Mouse (Mus musculus) intestine, postnatal 0 days (tissue): ENCODE measurements around the gene Vmn1r115. TPM values are rescaled to one million over a fixed set of nuclear protein-coding genes. Genes with fewer than 3 reads are reported as not detected.
"Not testable (repeated sequence)": the region's sequence is repeated elsewhere in the genome, so short reads cannot be mapped to it uniquely, and the experiment has no call there.

Experiments used
- ATAC-seq: fragments of 200-750 bp; cut with Nextera tagmentation; 2 replicates; pipeline ENCODE4 v1.8.0; 2017; ENCODE audit warnings: mild to moderate bottlenecking, moderate TSS enrichment, moderate library complexity
- H3K27ac ChIP-seq: fragments of 300-500 bp; sonication (generic); 2 replicates; pipeline ENCODE4 v1.5.1; 2014; ENCODE audit warnings: mild to moderate bottlenecking, low read depth, low read length, moderate library complexity
- H3K27me3 ChIP-seq: fragments of 300-500 bp; sonication (generic); replicated peaks from 2 replicates; pipeline ENCODE4 v1.6.1; 2014; ENCODE audit warnings: low read length, mixed read lengths; ENCODE audit not compliant: control insufficient read depth, insufficient read depth
- H3K36me3 ChIP-seq: fragments of 300-500 bp; sonication (generic); 2 replicates; pipeline ENCODE4 v1.6.1; 2014; ENCODE audit warnings: mild to moderate bottlenecking, moderate library complexity; ENCODE audit not compliant: control insufficient read depth, insufficient read depth
- H3K4me1 ChIP-seq: fragments of 300-500 bp; sonication (generic); replicated peaks from 2 replicates; pipeline ENCODE4 v1.6.1; 2014; ENCODE audit warnings: antibody characterized with exemption, low read length, mixed read lengths; ENCODE audit not compliant: control insufficient read depth, insufficient read depth
- H3K4me2 ChIP-seq: fragments of 300-500 bp; sonication (generic); replicated peaks from 2 replicates; pipeline ENCODE4 v1.6.1; 2014; ENCODE audit warnings: low read depth, mild to moderate bottlenecking, moderate library complexity
- H3K4me3 ChIP-seq: fragments of 300-500 bp; sonication (generic); 2 replicates; pipeline ENCODE4 v1.5.1; 2014; ENCODE audit warnings: low read depth, low read length
- H3K9ac ChIP-seq: fragments of 300-500 bp; sonication (generic); 2 replicates; pipeline ENCODE4 v1.6.1; 2014; ENCODE audit warnings: mild to moderate bottlenecking, low read depth, low read length
- H3K9me3 ChIP-seq: fragments of 300-500 bp; sonication (generic); 2 replicates; pipeline ENCODE4 v1.6.1; 2016; ENCODE audit warnings: mixed run types; ENCODE audit not compliant: control insufficient read depth
- WGBS: fragments of 180-500 bp; shearing (Covaris S2); extraction: QIAGEN DNeasy Blood & Tissue Kit; methylation state at CpG from one replicate; pipeline ENCODE4 v1.1.7; 2014; 5-methylcytosine and 5-hydroxymethylcytosine counted together
- polyA plus RNA-seq: library from polyadenylated mRNA; unstranded; fragments of >200 nt; fragmentation: Nextera tagmentation; extraction: Ambion mirVana; gene quantifications from 2 replicates; pipeline ENCODE4 v1.2.1, GENCODE M21; 2015

The Vmn1r115 gene
- polyA plus RNA-seq = not detected in 2 replicates

DNA sequence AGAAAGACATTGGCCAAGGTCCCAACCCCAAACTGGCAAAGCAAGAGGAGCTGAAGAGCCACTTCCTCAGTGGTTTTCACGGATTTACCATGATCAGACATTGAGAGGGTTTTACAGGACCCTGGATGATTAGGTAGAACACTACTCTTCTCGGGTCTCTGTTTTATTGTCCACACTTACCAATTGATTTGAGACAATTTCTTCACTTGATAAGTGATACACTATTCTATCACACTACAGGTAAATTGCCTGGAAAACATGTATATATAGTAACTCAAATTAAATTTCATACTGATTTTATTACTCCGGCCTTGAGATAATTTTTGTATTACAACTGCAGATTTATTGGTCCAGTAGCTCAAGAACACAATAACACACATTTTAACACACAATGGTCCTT lies at the start of gene Vmn1r115:
TSS of gene Vmn1r115 (minus strand) at position 101 of the 400 bp plus-strand sequence.
- H3K4me1 ChIP-seq, ATAC-seq: not testable (repeated sequence)
- WGBS = 91% methylated on average over 1 of the region's 3 CpGs

DNA sequence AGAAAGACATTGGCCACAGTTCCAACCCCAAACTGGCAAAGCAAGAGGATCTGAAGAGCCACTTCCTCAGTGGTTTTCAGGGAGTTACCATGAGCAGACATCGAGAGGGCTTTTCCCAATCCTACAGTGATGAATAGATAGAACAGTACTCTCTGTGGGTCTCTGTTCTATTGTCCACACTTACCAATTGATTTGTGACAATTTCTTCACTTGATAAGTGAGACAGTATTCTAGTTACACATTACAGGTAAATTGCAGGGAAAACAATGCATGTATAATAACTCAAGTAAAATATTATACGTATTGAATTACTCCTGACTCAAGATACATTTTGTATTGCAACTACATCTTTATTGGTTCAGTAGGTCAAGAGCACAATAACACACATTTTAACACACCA lies 39.2 kb upstream of the Vmn1r115 start, which contains the start of gene Vmn1r117:
TSS of gene Vmn1r117 (minus strand) at position 101 of the 400 bp plus-strand sequence.
- not testable (repeated sequence) for H3K9ac ChIP-seq, H3K27ac ChIP-seq, H3K4me3 ChIP-seq, H3K4me2 ChIP-seq, ATAC-seq, H3K27me3 ChIP-seq, H3K4me1 ChIP-seq, H3K9me3 ChIP-seq, H3K36me3 ChIP-seq
- WGBS = no CpG with 5 or more reads among the region's 2 CpGs

More for the DNA sequence above, at the start of gene Vmn1r115:
- H3K9me3 ChIP-seq, H3K27me3 ChIP-seq, H3K4me2 ChIP-seq, H3K9ac ChIP-seq, H3K27ac ChIP-seq, H3K4me3 ChIP-seq, H3K36me3 ChIP-seq: not testable (repeated sequence)

DNA sequence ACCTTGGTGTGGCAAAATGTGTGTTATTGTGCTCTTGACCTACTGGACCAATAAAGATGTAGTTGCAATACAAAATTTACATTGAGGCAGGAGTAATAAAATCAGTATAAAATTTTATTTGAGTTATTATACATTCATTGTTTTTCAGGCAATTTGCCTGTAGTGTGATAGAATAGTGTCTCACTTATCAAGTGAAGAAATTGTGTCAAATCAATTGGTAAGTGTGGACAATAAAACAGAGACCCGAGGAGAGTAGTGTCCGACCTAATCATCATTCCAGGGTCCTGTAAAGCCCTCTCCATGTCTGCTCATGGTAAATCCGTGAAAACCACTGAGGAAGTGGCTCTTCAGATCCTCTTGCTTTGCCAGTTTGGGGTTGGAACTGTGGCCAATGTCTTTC lies 27.2 kb upstream of the Vmn1r115 start, which contains the start of gene Vmn1r116:
TSS of gene Vmn1r116 (plus strand) at position 301 of the 400 bp plus-strand sequence.
- not testable (repeated sequence) for H3K27me3 ChIP-seq, H3K9me3 ChIP-seq, H3K4me1 ChIP-seq, ATAC-seq, H3K27ac ChIP-seq, H3K9ac ChIP-seq, H3K4me3 ChIP-seq, H3K4me2 ChIP-seq, H3K36me3 ChIP-seq
- WGBS = 52% methylated on average over 3 of the region's 3 CpGs

DNA sequence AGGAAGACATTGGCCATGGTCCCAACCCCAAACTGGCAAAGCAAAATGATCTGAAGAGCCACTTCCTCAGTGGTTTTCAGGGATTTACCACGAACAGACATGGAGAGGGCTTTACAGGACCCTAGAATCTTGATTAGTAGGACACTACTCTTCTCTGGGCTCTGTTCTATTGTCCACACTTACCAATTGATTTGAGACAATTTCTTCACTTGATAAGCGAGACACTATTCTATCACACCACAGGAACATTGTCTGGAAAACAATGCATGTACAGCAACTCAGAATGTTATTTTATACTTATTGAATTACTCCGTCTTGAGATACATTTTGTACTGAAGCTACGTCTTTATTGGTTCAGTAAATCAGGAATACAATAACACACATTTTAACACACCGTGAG lies 32.7 kb downstream of the Vmn1r115 start, which contains the start of gene Vmn1r114:
TSS of gene Vmn1r114 (minus strand) at position 101 of the 400 bp plus-strand sequence.
- not testable (repeated sequence) for H3K27me3 ChIP-seq, H3K4me3 ChIP-seq, H3K4me2 ChIP-seq, H3K9ac ChIP-seq, H3K36me3 ChIP-seq, H3K9me3 ChIP-seq, H3K27ac ChIP-seq, H3K4me1 ChIP-seq, ATAC-seq
- no CpG with 5 or more reads among the region's 5 CpGs for WGBS

Other genes starting within 250 kb of the Vmn1r115 start
- not detected in 2 replicates for gene Gm4513, start 246.0 kb downstream of the Vmn1r115 start, polyA plus RNA-seq
- gene Vmn1r107, start 176.1 kb downstream of the Vmn1r115 start, polyA plus RNA-seq = not detected in 2 replicates
- not detected in 2 replicates for gene Vmn1r111, start 141.8 kb downstream of the Vmn1r115 start, polyA plus RNA-seq
- gene Gm10668, start 114.4 kb downstream of the Vmn1r115 start, polyA plus RNA-seq = not detected in 2 replicates
- not detected in 2 replicates for gene Vmn1r112, start 73.8 kb downstream of the Vmn1r115 start, polyA plus RNA-seq
- gene Vmn1r113, start 57.7 kb downstream of the Vmn1r115 start, polyA plus RNA-seq = not detected in 2 replicates
- gene Vmn1r114, start 32.8 kb downstream of the Vmn1r115 start, polyA plus RNA-seq = not detected in 2 replicates
- not detected in 2 replicates for gene Vmn1r116, start 27.3 kb upstream of the Vmn1r115 start, polyA plus RNA-seq
- not detected in 2 replicates for gene Vmn1r117, start 39.1 kb upstream of the Vmn1r115 start, polyA plus RNA-seq
- gene Vmn1r118, start 67.4 kb upstream of the Vmn1r115 start, polyA plus RNA-seq = not detected in 2 replicates
- gene Vmn1r119, start 167.5 kb upstream of the Vmn1r115 start, polyA plus RNA-seq = not detected in 2 replicates
- not detected in 2 replicates for gene Vmn1r120, start 208.8 kb upstream of the Vmn1r115 start, polyA plus RNA-seq